Mouse (Mus musculus) liver, embryonic 14.5 days (tissue): ENCODE results near the gene Ralgapa2. TPM values are rescaled to one million over a fixed set of nuclear protein-coding genes. Genes with fewer than 3 reads are reported as not detected.
A peak's percentile ranks its signal among the peaks of the same experiment; 100 is the strongest.

Experiments
- ATAC-seq: fragments of 200-750 bp; cut with Nextera tagmentation; 2 replicates; pipeline ENCODE4 v1.8.0; 2017; ENCODE audit warnings: moderate number of reproducible peaks, mild to moderate bottlenecking, moderate library complexity; ENCODE audit not compliant: insufficient read depth
- DNase-seq, 3 experiments: peaks; one replicate each; pipeline ENCODE4 v3.0.0-alpha.2; 2012 to 2013; ENCODE audit warnings: low read depth in 3 of 3, low spot score in 3 of 3
- H3K27ac ChIP-seq: fragments of 300-500 bp; sonication (generic); 2 replicates; pipeline ENCODE4 v1.5.1; 2014; ENCODE audit warnings: moderate library complexity, mild to moderate bottlenecking, control low read depth, inconsistent platforms
- H3K27me3 ChIP-seq: fragments of 300-500 bp; sonication (generic); 2 replicates; pipeline ENCODE4 v1.6.1; 2014; ENCODE audit warnings: mild to moderate bottlenecking, low read length, moderate library complexity; ENCODE audit not compliant: control insufficient read depth, insufficient read depth
- H3K36me3 ChIP-seq: fragments of 300-500 bp; sonication (generic); replicated peaks from 2 replicates; pipeline ENCODE4 v1.6.1; 2014; ENCODE audit warnings: low read depth; ENCODE audit not compliant: control insufficient read depth, insufficient read depth
- H3K4me1 ChIP-seq, 2 experiments: fragments of 200-500 bp in 1 of 2; fragments of 300-500 bp in 1 of 2; sonication (generic) in 1 of 2; replicated peaks; 2 replicates each; pipeline ENCODE4 v1.6.1; 2012 to 2014; ENCODE audit warnings: antibody characterized with exemption in 1 of 2, inconsistent platforms in 1 of 2, low read length in 1 of 2; ENCODE audit not compliant: control insufficient read depth in 2 of 2, insufficient read depth in 2 of 2
- H3K4me2 ChIP-seq: fragments of 300-500 bp; sonication (generic); 2 replicates; pipeline ENCODE4 v1.6.1; 2014; ENCODE audit warnings: low read depth, mild to moderate bottlenecking, control low read depth, moderate library complexity
- H3K4me3 ChIP-seq, 2 experiments: fragments of 200-500 bp in 1 of 2; fragments of 300-500 bp in 1 of 2; sonication (generic) in 1 of 2; 2 replicates each; pipeline ENCODE4 v1.5.1; 2012 to 2014; ENCODE audit warnings: low read depth in 2 of 2, low read length in 2 of 2, mild to moderate bottlenecking in 2 of 2, control low read depth in 1 of 2, inconsistent platforms in 1 of 2, moderate library complexity in 1 of 2; ENCODE audit not compliant: insufficient read depth in 1 of 2
- H3K9ac ChIP-seq: fragments of 300-500 bp; sonication (generic); replicated peaks from 2 replicates; pipeline ENCODE4 v1.6.1; 2014; ENCODE audit warnings: mild to moderate bottlenecking, control low read depth, moderate library complexity
- H3K9me3 ChIP-seq: fragments of 300-500 bp; sonication (generic); 2 replicates; pipeline ENCODE4 v1.6.1; 2016; ENCODE audit warnings: low read length, mixed read lengths; ENCODE audit not compliant: control insufficient read depth
- CTCF ChIP-seq: IDR thresholded peaks from 2 replicates; pipeline ENCODE4 v1.5.1; 2016; ENCODE audit warnings: antibody characterized with exemption, low read depth, control low read depth
- EP300 ChIP-seq: IDR thresholded peaks from 2 replicates; pipeline ENCODE4 v1.6.1; 2016; ENCODE audit warnings: antibody characterized with exemption, low read depth
- WGBS: fragments of 180-500 bp; shearing (Covaris S2); extraction: QIAGEN DNeasy Blood & Tissue Kit; methylation state at CpG from one replicate; pipeline ENCODE4 v1.1.7; 2014; ENCODE audit not compliant: insufficient replicate concordance; 5-methylcytosine and 5-hydroxymethylcytosine counted together
- polyA plus RNA-seq, 2 experiments: library from polyadenylated mRNA; depleted of rRNA in 1 of 2; stranded (reverse) in 1 of 2; unstranded in 1 of 2; fragments of >200 nt; fragmentation: Nextera tagmentation in 1 of 2; extraction: Ambion mirVana in 1 of 2; gene quantifications; 2 replicates each; pipeline versions ENCODE4 v1.2.1 to v1.2.3; 2012 to 2014

The Ralgapa2 gene
- polyA plus RNA-seq, 2 experiments, result 2.1 to 3.6 TPM

DNA sequence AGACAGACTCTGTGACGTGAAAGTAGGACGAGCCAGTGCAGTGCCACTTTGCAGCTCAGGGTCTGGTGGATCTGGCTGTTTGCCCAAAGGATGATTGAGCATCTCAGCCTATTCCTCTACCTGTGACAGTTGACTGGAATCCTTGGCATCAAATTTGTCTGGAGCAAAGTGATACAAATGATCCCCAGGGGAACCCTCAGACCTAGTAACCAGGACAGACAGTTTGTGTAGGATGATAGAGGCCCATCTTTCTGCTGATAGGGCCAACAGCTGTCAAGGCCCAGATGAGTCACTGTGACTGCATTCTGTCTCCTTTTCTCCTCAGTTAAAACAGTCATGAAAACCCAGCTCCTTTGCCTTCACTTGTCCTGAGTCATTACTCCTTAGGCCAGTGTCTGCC is 41.6 kb upstream of the Ralgapa2 start:
- H3K4me1 ChIP-seq, result no peaks in the 10 kb centered on the region; a peak in 1 of 4 replicates
- WGBS, result 59% methylated on average over 2 of the region's 2 CpGs
- TF ChIP-seq EP300 (no peak), CTCF (no peak)
- ATAC-seq, result no peak
- H3K27me3 ChIP-seq, result no peaks in the 10 kb centered on the region
- H3K4me2 ChIP-seq, result no peak overlapping the region
- H3K36me3 ChIP-seq, result no peaks in the 10 kb centered on the region
- no peaks in the 10 kb centered on the region for H3K9me3 ChIP-seq
- no peak overlapping the region for H3K27ac ChIP-seq
- H3K4me3 ChIP-seq, result no peak overlapping the region
- no peak overlapping the region for H3K9ac ChIP-seq
- no peak for DNase-seq

DNA sequence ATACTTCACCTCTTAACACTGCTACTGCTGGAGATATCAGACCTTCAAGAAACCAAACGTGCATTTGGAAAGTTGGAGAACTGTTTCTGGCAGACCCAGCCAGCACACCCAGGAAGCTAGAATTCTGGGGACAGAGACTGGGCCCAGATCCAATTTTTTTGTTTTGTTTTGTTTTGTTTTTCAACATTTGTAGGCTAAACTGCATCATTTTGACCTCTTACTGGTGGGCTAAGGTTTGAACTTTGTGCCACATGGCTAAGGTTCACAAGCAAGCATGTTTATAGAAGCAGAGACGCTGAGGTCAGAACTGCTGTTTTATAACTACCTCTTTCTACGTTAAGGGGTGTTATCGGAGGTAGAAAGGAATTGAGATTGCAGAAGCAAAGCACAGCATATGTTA is 39.7 kb upstream of the Ralgapa2 start:
- H3K27me3 ChIP-seq, result no peaks in the 10 kb centered on the region
- 68% methylated on average over 4 of the region's 4 CpGs for WGBS
- no peak overlapping the region for H3K27ac ChIP-seq
- H3K9ac ChIP-seq, result no peak overlapping the region
- no peak for ATAC-seq
- TF ChIP-seq CTCF (no peak), EP300 (no peak)
- no peaks in the 10 kb centered on the region for H3K9me3 ChIP-seq
- no peak overlapping the region for H3K4me2 ChIP-seq
- H3K4me3 ChIP-seq, result no peak overlapping the region
- H3K36me3 ChIP-seq, result no peaks in the 10 kb centered on the region
- DNase-seq, result no peak
- no peaks in the 10 kb centered on the region; a peak in 1 of 4 replicates for H3K4me1 ChIP-seq

DNA sequence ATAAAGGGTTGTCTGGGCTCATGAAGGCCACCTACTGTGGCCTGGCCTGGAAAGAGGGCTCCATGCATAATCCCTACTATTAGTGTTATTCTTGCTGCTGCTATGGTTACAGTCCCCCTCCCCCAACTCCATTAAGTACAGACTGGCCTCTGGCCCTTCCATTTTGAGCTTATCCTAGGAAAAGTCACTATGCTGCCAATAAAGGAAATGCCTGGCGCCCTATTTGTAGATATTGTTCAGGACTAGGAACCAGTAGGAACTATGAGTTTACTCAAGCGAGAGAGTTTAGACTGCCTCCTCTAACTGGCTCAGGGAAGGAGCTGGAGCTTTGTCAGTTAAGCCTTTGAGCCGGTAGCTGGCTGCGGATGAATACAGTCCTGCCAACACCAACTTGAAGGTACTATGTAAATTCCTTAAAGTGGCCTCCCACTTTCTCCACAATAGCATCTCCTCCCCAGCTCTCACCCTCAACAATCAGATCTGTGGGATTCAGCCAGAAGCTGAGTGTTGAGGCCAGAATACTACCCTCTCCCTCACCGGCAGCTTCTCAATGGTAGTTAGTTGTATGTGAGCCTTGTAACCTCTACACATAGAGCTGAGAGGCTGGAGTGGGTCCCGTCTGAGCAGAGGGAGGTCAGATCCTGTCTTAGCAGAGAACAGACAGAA is 37.1 kb upstream of the Ralgapa2 start:
- Histone ChIP-seq H3K27me3 (no peaks in the 10 kb centered on the region), H3K27ac (no peak overlapping the region), H3K4me3 (no peak overlapping the region), H3K4me1 (no peaks in the 10 kb centered on the region; a peak in 2 of 4 replicates), H3K36me3 (no peaks in the 10 kb centered on the region), H3K9me3 (no peaks in the 10 kb centered on the region), H3K9ac (no peak overlapping the region), H3K4me2 (no peak overlapping the region)
- ATAC-seq, result no peak
- no peak for DNase-seq
- no peak for TF ChIP-seq EP300
- no peak for TF ChIP-seq CTCF
- 51% methylated on average over 6 of the region's 6 CpGs for WGBS

DNA sequence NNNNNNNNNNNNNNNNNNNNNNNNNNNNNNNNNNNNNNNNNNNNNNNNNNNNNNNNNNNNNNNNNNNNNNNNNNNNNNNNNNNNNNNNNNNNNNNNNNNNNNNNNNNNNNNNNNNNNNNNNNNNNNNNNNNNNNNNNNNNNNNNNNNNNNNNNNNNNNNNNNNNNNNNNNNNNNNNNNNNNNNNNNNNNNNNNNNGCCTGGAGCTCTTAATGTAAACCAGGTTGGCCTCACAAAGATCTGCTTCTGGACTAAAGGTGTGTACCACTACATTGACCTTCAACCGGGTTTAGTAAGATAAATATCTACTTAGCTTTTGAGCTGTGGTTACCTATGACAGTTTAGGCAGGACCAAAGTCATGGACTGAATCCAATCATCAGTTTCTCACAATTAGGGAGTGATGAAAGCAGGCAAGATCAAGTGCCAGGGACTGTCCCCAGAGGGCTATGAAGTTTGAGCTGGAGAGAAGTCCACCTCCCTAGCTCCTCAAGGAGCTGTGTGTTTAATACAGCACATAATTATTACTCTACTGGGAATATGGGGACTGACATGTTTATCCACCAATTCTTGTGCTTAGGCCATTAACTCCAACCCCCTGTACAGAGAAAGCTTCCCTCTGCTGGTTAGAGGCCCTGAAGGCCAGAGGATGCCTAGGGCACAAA is 32.1 kb upstream of the Ralgapa2 start:
- no peak overlapping the region for H3K27ac ChIP-seq
- DNase-seq, result no peak
- H3K4me1 ChIP-seq, result no peaks in the 10 kb centered on the region; a peak in 1 of 4 replicates
- H3K4me2 ChIP-seq, result no peak overlapping the region
- no peak for ATAC-seq
- no peaks in the 10 kb centered on the region for H3K9me3 ChIP-seq
- WGBS, result 43% methylated on average over 1 of the region's 1 CpGs
- no peak overlapping the region for H3K4me3 ChIP-seq
- H3K9ac ChIP-seq, result no peak overlapping the region
- no peaks in the 10 kb centered on the region for H3K36me3 ChIP-seq
- TF ChIP-seq EP300 (no peak), CTCF (no peak)
- H3K27me3 ChIP-seq, result no peaks in the 10 kb centered on the region

DNA sequence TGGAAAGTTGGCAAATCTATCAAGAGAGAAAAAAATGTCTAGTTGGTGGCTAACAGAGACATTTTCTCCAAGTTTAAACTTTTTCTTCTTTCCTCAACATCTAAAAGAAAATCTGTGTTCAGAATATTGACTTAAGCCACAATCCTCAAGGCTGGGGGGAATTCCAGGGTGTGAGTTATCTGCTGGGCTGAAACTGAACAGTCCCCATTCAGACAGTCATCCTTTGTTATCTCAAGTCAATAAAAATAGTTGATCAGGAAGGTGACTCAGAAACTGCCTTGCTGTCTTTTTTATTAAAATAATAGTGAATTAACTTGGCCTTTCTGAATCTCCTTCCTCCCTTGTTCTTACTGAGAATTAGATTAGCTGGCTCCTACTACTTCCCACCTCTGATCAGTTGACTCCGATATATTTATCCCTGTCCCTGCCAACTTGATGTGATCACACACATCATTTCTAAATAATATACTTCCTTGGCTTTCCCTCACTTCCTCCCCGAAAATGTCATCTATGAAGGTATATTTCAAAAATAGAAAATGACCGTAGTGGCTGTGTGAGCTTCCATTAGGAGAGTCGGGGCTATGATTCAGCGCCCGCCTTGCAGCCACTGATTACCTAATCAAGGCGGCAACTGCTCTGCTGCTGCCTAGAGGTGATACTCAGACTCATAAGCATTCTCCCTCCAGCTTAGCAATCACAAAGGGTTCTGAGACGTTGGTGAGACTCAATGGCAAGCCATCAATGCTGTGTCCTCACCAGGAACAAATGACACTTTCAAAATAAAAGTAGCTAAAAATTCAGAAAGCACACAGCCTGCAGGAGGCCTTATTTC is 21.2 kb upstream of the Ralgapa2 start:
- H3K9me3 ChIP-seq, result no peaks in the 10 kb centered on the region
- H3K4me1 ChIP-seq, result peaks cover 6 to 15% of the 10 kb centered on the region in 2 experiments
- H3K36me3 ChIP-seq, result no peaks in the 10 kb centered on the region
- peak; percentile 22; the same call in 1 of the 2 replicates for ATAC-seq
- 19% methylated on average over 8 of the region's 8 CpGs for WGBS
- H3K27me3 ChIP-seq, result no peaks in the 10 kb centered on the region
- H3K9ac ChIP-seq, result no peak overlapping the region
- peak; percentile 27; the same call in 1 of the 2 replicates for TF ChIP-seq EP300
- TF ChIP-seq CTCF, result no peak
- no peak overlapping the region for H3K4me2 ChIP-seq
- DNase-seq, result no peak
- no peak overlapping the region for H3K4me3 ChIP-seq
- no peak overlapping the region for H3K27ac ChIP-seq
